Mouse (Mus musculus): ENCODE results near the gene Cacna2d1. TPM values are rescaled to one million over a fixed set of nuclear protein-coding genes. Genes with fewer than 3 reads are reported as not detected.

Gene Cacna2d1
- polyA plus RNA-seq, 1 experiment from 2014 or later = 13.1 TPM

GRCm38 (mm10) chr5:15972351-15972750 is 37.9 kb downstream of the Cacna2d1 start:
- Histone ChIP-seq H3K4me2 (ENCODE audit: low read depth, low read length) (no peak overlapping the region), H3K9ac (ENCODE audit: low read length) (no peak overlapping the region), H3K4me3 (replicated peaks; ENCODE audit: low read length) (no peak overlapping the region), H3K27me3 (ENCODE audit: control insufficient read depth, insufficient read depth, low read length) (no peaks in the 10 kb centered on the region), H3K9me3 (replicated peaks; ENCODE audit: control insufficient read depth, low read length) (no peaks in the 10 kb centered on the region), H3K27ac (ENCODE audit: low read length) (no peak overlapping the region), H3K36me3 (ENCODE audit: control insufficient read depth, insufficient read depth, low read length) (no peaks in the 10 kb centered on the region), H3K4me1 (ENCODE audit: control insufficient read depth, insufficient read depth, low read length) (no peaks in the 10 kb centered on the region)
- WGBS = 73% methylated on average over 1 of the region's 1 CpGs
- no peak for ATAC-seq (ENCODE audit: insufficient read depth, low FRiP score)

GRCm38 (mm10) chr5:15974652-15975051 is 40.2 kb downstream of the Cacna2d1 start:
- Histone ChIP-seq H3K4me3 (replicated peaks; ENCODE audit: low read length) (no peak overlapping the region), H3K9me3 (replicated peaks; ENCODE audit: control insufficient read depth, low read length) (no peaks in the 10 kb centered on the region), H3K4me1 (ENCODE audit: control insufficient read depth, insufficient read depth, low read length) (no peaks in the 10 kb centered on the region), H3K27me3 (ENCODE audit: control insufficient read depth, insufficient read depth, low read length) (no peaks in the 10 kb centered on the region), H3K36me3 (ENCODE audit: control insufficient read depth, insufficient read depth, low read length) (no peaks in the 10 kb centered on the region), H3K27ac (ENCODE audit: low read length) (no peak overlapping the region), H3K9ac (ENCODE audit: low read length) (no peak overlapping the region), H3K4me2 (ENCODE audit: low read depth, low read length) (no peak overlapping the region)
- no peak for ATAC-seq (ENCODE audit: insufficient read depth, low FRiP score)

- no peak for ATAC-seq (ENCODE audit: insufficient read depth, low FRiP score)
These were observed 44.7 kb downstream of the Cacna2d1 start for GRCm38 (mm10) chr5:15979225-15979624.

GRCm38 (mm10) chr5:15982573-15982972 is 48.1 kb downstream of the Cacna2d1 start:
- Histone ChIP-seq H3K4me3 (replicated peaks; ENCODE audit: low read length) (no peak overlapping the region), H3K27ac (ENCODE audit: low read length) (no peak overlapping the region), H3K27me3 (ENCODE audit: control insufficient read depth, insufficient read depth, low read length) (no peaks in the 10 kb centered on the region), H3K4me2 (ENCODE audit: low read depth, low read length) (no peak overlapping the region), H3K9ac (ENCODE audit: low read length) (no peak overlapping the region), H3K4me1 (ENCODE audit: control insufficient read depth, insufficient read depth, low read length) (no peaks in the 10 kb centered on the region), H3K36me3 (ENCODE audit: control insufficient read depth, insufficient read depth, low read length) (no peaks in the 10 kb centered on the region), H3K9me3 (replicated peaks; ENCODE audit: control insufficient read depth, low read length) (no peaks in the 10 kb centered on the region)
- WGBS = 52% methylated on average over 4 of the region's 4 CpGs
- no peak for ATAC-seq (ENCODE audit: insufficient read depth, low FRiP score)

More at GRCm38 (mm10) chr5:15979225-15979624, 44.7 kb downstream of the Cacna2d1 start:
- Histone ChIP-seq H3K4me3 (replicated peaks; ENCODE audit: low read length) (no peak overlapping the region), H3K27me3 (ENCODE audit: control insufficient read depth, insufficient read depth, low read length) (no peaks in the 10 kb centered on the region), H3K27ac (ENCODE audit: low read length) (no peak overlapping the region), H3K4me1 (ENCODE audit: control insufficient read depth, insufficient read depth, low read length) (no peaks in the 10 kb centered on the region), H3K4me2 (ENCODE audit: low read depth, low read length) (no peak overlapping the region), H3K9ac (ENCODE audit: low read length) (no peak overlapping the region), H3K9me3 (replicated peaks; ENCODE audit: control insufficient read depth, low read length) (no peaks in the 10 kb centered on the region), H3K36me3 (ENCODE audit: control insufficient read depth, insufficient read depth, low read length) (no peaks in the 10 kb centered on the region)
- 88% methylated on average over 2 of the region's 2 CpGs for WGBS

DNA sequence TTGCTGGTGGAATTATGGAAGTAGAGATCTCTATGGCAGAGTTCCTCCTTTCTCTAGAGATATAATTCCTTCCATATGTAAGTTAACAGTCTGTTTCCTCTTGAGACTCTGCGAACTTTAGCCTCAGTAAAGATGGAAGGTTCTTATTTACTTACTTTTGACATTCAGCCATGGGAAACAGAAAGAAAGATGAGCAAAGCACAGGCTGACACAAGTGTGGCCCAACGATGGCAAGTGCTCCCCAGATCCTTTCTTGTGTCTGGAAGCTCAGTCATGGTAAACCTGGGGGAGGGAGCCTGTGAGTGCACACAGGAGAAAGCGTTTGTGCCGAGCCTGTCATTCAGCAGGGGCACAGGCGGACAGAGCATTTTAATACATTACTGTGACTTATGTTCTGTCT is 48.9 kb downstream of the Cacna2d1 start:
- ATAC-seq (ENCODE audit: insufficient read depth, low FRiP score) = no peak
- no peaks in the 10 kb centered on the region for H3K9me3 ChIP-seq (replicated peaks; ENCODE audit: control insufficient read depth, low read length)
- no peaks in the 10 kb centered on the region for H3K4me1 ChIP-seq (ENCODE audit: control insufficient read depth, insufficient read depth, low read length)
- no peak overlapping the region for H3K4me3 ChIP-seq (replicated peaks; ENCODE audit: low read length)
- H3K27ac ChIP-seq (ENCODE audit: low read length) = no peak overlapping the region
- WGBS = 42% methylated on average over 5 of the region's 5 CpGs
- H3K9ac ChIP-seq (ENCODE audit: low read length) = no peak overlapping the region
- H3K36me3 ChIP-seq (ENCODE audit: control insufficient read depth, insufficient read depth, low read length) = no peaks in the 10 kb centered on the region
- no peaks in the 10 kb centered on the region for H3K27me3 ChIP-seq (ENCODE audit: control insufficient read depth, insufficient read depth, low read length)
- no peak overlapping the region for H3K4me2 ChIP-seq (ENCODE audit: low read depth, low read length)

GRCm38 (mm10) chr5:15985228-15985858 is 50.9 kb downstream of the Cacna2d1 start:
- no peak overlapping the region for H3K27ac ChIP-seq (ENCODE audit: low read length)
- H3K4me1 ChIP-seq (ENCODE audit: control insufficient read depth, insufficient read depth, low read length) = no peaks in the 10 kb centered on the region
- H3K9ac ChIP-seq (ENCODE audit: low read length) = no peak overlapping the region
- no peak overlapping the region for H3K4me2 ChIP-seq (ENCODE audit: low read depth, low read length)
- WGBS = 86% methylated on average over 7 of the region's 7 CpGs
- H3K36me3 ChIP-seq (ENCODE audit: control insufficient read depth, insufficient read depth, low read length) = no peaks in the 10 kb centered on the region
- ATAC-seq (ENCODE audit: insufficient read depth, low FRiP score) = no peak
- H3K9me3 ChIP-seq (replicated peaks; ENCODE audit: control insufficient read depth, low read length) = no peaks in the 10 kb centered on the region
- no peaks in the 10 kb centered on the region for H3K27me3 ChIP-seq (ENCODE audit: control insufficient read depth, insufficient read depth, low read length)
- H3K4me3 ChIP-seq (replicated peaks; ENCODE audit: low read length) = no peak overlapping the region

- Histone ChIP-seq H3K4me1 (ENCODE audit: control insufficient read depth, insufficient read depth, low read length) (no peaks in the 10 kb centered on the region), H3K27ac (ENCODE audit: low read length) (no peak overlapping the region), H3K9me3 (replicated peaks; ENCODE audit: control insufficient read depth, low read length) (no peaks in the 10 kb centered on the region), H3K4me3 (replicated peaks; ENCODE audit: low read length) (no peak overlapping the region), H3K9ac (ENCODE audit: low read length) (no peak overlapping the region), H3K36me3 (ENCODE audit: control insufficient read depth, insufficient read depth, low read length) (no peaks in the 10 kb centered on the region), H3K27me3 (ENCODE audit: control insufficient read depth, insufficient read depth, low read length) (no peaks in the 10 kb centered on the region), H3K4me2 (ENCODE audit: low read depth, low read length) (no peak overlapping the region)
- WGBS = 45% methylated on average over 4 of the region's 4 CpGs
- no peak for ATAC-seq (ENCODE audit: insufficient read depth, low FRiP score)
These were observed 51.4 kb downstream of the Cacna2d1 start for GRCm38 (mm10) chr5:15985901-15986300.

- WGBS = 67% methylated on average over 12 of the region's 12 CpGs
- no peaks in the 10 kb centered on the region for H3K27me3 ChIP-seq (ENCODE audit: control insufficient read depth, insufficient read depth, low read length)
- no peaks in the 10 kb centered on the region for H3K36me3 ChIP-seq (ENCODE audit: control insufficient read depth, insufficient read depth, low read length)
- H3K9me3 ChIP-seq (replicated peaks; ENCODE audit: control insufficient read depth, low read length) = no peaks in the 10 kb centered on the region
- no peaks in the 10 kb centered on the region for H3K4me1 ChIP-seq (ENCODE audit: control insufficient read depth, insufficient read depth, low read length)
- H3K27ac ChIP-seq (ENCODE audit: low read length) = no peak overlapping the region
- H3K4me3 ChIP-seq (replicated peaks; ENCODE audit: low read length) = no peak overlapping the region
- no peak overlapping the region for H3K4me2 ChIP-seq (ENCODE audit: low read depth, low read length)
- H3K9ac ChIP-seq (ENCODE audit: low read length) = no peak overlapping the region
- no peak for ATAC-seq (ENCODE audit: insufficient read depth, low FRiP score)
These were observed 57.1 kb downstream of the Cacna2d1 start for GRCm38 (mm10) chr5:15991428-15992139.

DNA sequence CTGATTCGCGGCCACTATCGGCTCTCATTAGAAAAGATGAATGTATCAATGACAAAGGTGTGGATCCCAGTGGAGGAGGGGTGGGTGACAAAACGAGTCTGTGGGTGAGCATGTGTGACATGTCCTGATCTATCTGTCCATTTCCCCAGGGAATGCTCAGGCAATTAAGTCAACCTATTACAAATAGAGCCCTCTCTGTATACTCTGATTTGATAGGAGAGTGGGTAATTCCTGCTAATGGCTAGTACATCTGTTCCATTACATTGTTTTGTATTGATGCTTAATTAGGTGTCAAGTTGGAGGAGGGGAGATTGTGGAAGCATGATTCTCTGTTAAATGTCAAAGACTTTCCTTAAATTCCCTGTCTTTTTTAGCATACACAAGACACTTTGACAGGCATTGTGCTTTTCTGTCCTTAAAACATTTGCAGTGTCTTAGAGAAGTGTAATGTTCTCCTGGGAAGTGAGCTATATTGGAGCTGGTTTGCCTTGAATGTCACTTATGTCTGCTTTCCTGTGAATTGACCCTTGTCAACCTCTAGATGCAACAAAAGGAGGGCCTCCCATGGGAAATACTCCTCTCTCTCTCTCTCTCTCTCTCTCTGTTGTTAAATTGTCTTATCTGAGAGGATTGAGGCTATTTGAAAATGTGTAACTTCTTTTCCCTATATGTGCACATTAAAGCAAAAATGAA is 58.9 kb downstream of the Cacna2d1 start:
- no peak overlapping the region for H3K27ac ChIP-seq (ENCODE audit: low read length)
- no peaks in the 10 kb centered on the region for H3K27me3 ChIP-seq (ENCODE audit: control insufficient read depth, insufficient read depth, low read length)
- H3K36me3 ChIP-seq (ENCODE audit: control insufficient read depth, insufficient read depth, low read length) = no peaks in the 10 kb centered on the region
- no peak overlapping the region for H3K9ac ChIP-seq (ENCODE audit: low read length)
- H3K4me3 ChIP-seq (replicated peaks; ENCODE audit: low read length) = no peak overlapping the region
- H3K4me1 ChIP-seq (ENCODE audit: control insufficient read depth, insufficient read depth, low read length) = no peaks in the 10 kb centered on the region
- ATAC-seq (ENCODE audit: insufficient read depth, low FRiP score) = no peak
- 59% methylated on average over 4 of the region's 4 CpGs for WGBS
- no peak overlapping the region for H3K4me2 ChIP-seq (ENCODE audit: low read depth, low read length)
- no peaks in the 10 kb centered on the region for H3K9me3 ChIP-seq (replicated peaks; ENCODE audit: control insufficient read depth, low read length)
